Mouse (Mus musculus) ES-E14 (cell line): ENCODE results near the gene Mical2.

ENCODE experiments used
- HCFC1 ChIP-seq: IDR thresholded peaks from 2 replicates; pipeline ENCODE4 v1.6.1; 2012; ENCODE audit warnings: low read length, inconsistent platforms, borderline replicate concordance; ENCODE audit not compliant: insufficient read depth
- MAFK ChIP-seq: IDR thresholded peaks from 2 replicates; pipeline ENCODE4 v1.6.1; 2014; ENCODE audit warnings: mild to moderate bottlenecking, low read depth, low read length, inconsistent platforms; ENCODE audit not compliant: insufficient read depth
- ZC3H11A ChIP-seq: IDR thresholded peaks from 2 replicates; pipeline ENCODE4 v1.6.1; 2012; ENCODE audit warnings: low read depth, mild to moderate bottlenecking, inconsistent platforms, low read length, borderline replicate concordance
- ZNF384 ChIP-seq: IDR thresholded peaks from 2 replicates; pipeline ENCODE4 v1.6.1; 2012; ENCODE audit warnings: low read depth, low read length, inconsistent platforms

DNA sequence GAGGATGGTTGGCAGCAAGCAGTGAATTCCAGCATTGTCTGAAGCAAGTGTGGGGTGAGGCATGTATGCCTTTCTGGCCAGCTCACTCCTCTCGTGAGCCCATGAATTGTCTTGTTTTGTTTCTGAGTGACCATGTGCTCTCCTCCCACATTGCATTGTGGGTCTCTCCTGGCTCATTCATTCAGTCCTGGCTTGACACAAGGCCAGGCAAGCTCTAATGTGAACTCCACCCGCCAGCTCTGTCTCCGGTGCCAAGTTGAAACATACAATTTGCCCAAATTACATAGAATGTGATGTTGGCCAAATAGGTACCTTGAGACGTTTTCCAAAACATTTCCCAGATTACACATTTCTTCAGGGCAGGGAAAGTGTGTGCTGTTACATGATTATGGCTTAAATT, 23.8 kb downstream of the Mical2 start:
- TF ChIP-seq ZNF384 (no peak), HCFC1 (no peak), MAFK (no peak), ZC3H11A (no peak)
